Mouse (Mus musculus) C2C12 (cell line): ENCODE data around the gene Nfkbie. TPM values are rescaled to one million over a fixed set of nuclear protein-coding genes. Genes with fewer than 3 reads are reported as not detected.

ENCODE experiments used
- H3K27me3 ChIP-seq: one replicate; pipeline ENCODE4 v1.6.1; 2011; ENCODE audit not compliant: control insufficient read depth, insufficient read depth, insufficient read length
- H3K36me3 ChIP-seq: one replicate; pipeline ENCODE4 v1.6.1; 2011; ENCODE audit not compliant: control insufficient read depth, insufficient read depth
- H3K4me3 ChIP-seq: one replicate; pipeline ENCODE4 v1.5.1; 2011; ENCODE audit warnings: mild to moderate bottlenecking, control low read depth; ENCODE audit not compliant: poor library complexity, insufficient read depth, severe bottlenecking
- H3K79me2 ChIP-seq: one replicate; pipeline ENCODE4 v1.6.1; 2011; ENCODE audit not compliant: control insufficient read depth, insufficient read depth
- H3K79me3 ChIP-seq: one replicate; pipeline ENCODE4 v1.6.1; 2011; ENCODE audit warnings: low read depth, control low read depth
- H3ac ChIP-seq: one replicate; pipeline ENCODE3; 2011; ENCODE audit warnings: low read depth; ENCODE audit not compliant: control insufficient read depth, insufficient read length
- CEBPB ChIP-seq: IDR thresholded peaks from one replicate; pipeline ENCODE4 v1.6.1; 2011; ENCODE audit warnings: low read depth, mild to moderate bottlenecking, control low read depth, moderate library complexity
- CTCF ChIP-seq: IDR thresholded peaks from one replicate; pipeline ENCODE4 v1.5.1; 2011; ENCODE audit not compliant: control insufficient read depth, insufficient read depth, insufficient read length
- FOSL1 ChIP-seq: IDR thresholded peaks from one replicate; pipeline ENCODE4 v1.8.0; 2011; ENCODE audit warnings: mild to moderate bottlenecking, low read length; ENCODE audit not compliant: poor library complexity, insufficient read depth, severe bottlenecking
- MAX ChIP-seq: IDR thresholded peaks from one replicate; pipeline ENCODE4 v1.6.1; 2011; ENCODE audit warnings: mild to moderate bottlenecking, control low read depth
- MYOD1 ChIP-seq: IDR thresholded peaks from one replicate; pipeline ENCODE4 v1.6.1; 2011; ENCODE audit warnings: low read depth; ENCODE audit not compliant: control insufficient read depth, insufficient read length
- MYOG ChIP-seq: IDR thresholded peaks from one replicate; pipeline ENCODE4 v1.6.1; 2011; ENCODE audit not compliant: control insufficient read depth, insufficient read length; ENCODE audit errors: extremely low read depth
- USF1 ChIP-seq: IDR thresholded peaks from one replicate; pipeline ENCODE4 v1.6.1; 2011; ENCODE audit warnings: low read depth, mild to moderate bottlenecking, control low read depth, moderate library complexity
- polyA plus RNA-seq: library from polyadenylated mRNA; unstranded; fragments of >200 nt; fragmentation: generic; extraction: Trizol; gene quantifications from one replicate; pipeline ENCODE4 v1.2.1, GENCODE M21; 2012; ENCODE audit warnings: missing spikeins

The Nfkbie gene
- polyA plus RNA-seq, 1 experiment, result 5.3 TPM

- Histone ChIP-seq H3K79me3 (no peaks in the 10 kb centered on the region), H3K27me3 (no peaks in the 10 kb centered on the region), H3K36me3 (peaks cover 3% of the 10 kb centered on the region), H3K4me3 (no peak overlapping the region), H3ac (no peak overlapping the region), H3K79me2 (no peaks in the 10 kb centered on the region)
- no peak for TF ChIP-seq USF1
- TF ChIP-seq CTCF, result no peak
Measured at GRCm38 (mm10) chr17:45515204-45515726, 40.2 kb upstream of the Nfkbie start.

GRCm38 (mm10) chr17:45515806-45516205 lies 39.7 kb upstream of the Nfkbie start:
- Histone ChIP-seq H3K36me3 (no peaks in the 10 kb centered on the region), H3K79me2 (no peaks in the 10 kb centered on the region), H3K27me3 (no peaks in the 10 kb centered on the region), H3K4me3 (no peak overlapping the region), H3K79me3 (no peaks in the 10 kb centered on the region), H3ac (no peak overlapping the region)
- TF ChIP-seq MYOG, result no peak
- no peak for TF ChIP-seq FOSL1
- no peak for TF ChIP-seq USF1
- no peak for TF ChIP-seq CEBPB
- TF ChIP-seq CTCF, result no peak
- TF ChIP-seq MAX, result no peak
- no peak for TF ChIP-seq MYOD1

- no peaks in the 10 kb centered on the region for H3K36me3 ChIP-seq
- H3K4me3 ChIP-seq, result no peak overlapping the region
- H3K27me3 ChIP-seq, result no peaks in the 10 kb centered on the region
- no peaks in the 10 kb centered on the region for H3K79me3 ChIP-seq
- H3K79me2 ChIP-seq, result no peaks in the 10 kb centered on the region
- H3ac ChIP-seq, result no peak overlapping the region
- TF ChIP-seq MYOG, result no peak
- TF ChIP-seq CTCF, result peak; percentile 30
- TF ChIP-seq MYOD1, result no peak
Measured at GRCm38 (mm10) chr17:45516488-45516887, 39.0 kb upstream of the Nfkbie start.

GRCm38 (mm10) chr17:45517135-45517534 lies 38.4 kb upstream of the Nfkbie start:
- H3K79me3 ChIP-seq, result no peaks in the 10 kb centered on the region
- no peaks in the 10 kb centered on the region for H3K36me3 ChIP-seq
- TF ChIP-seq FOSL1 (no peak), MYOG (no peak), MYOD1 (no peak), MAX (no peak), CTCF (no peak), CEBPB (no peak), USF1 (no peak)
- no peak overlapping the region for H3ac ChIP-seq
- no peaks in the 10 kb centered on the region for H3K79me2 ChIP-seq
- no peak overlapping the region for H3K4me3 ChIP-seq
- no peaks in the 10 kb centered on the region for H3K27me3 ChIP-seq

GRCm38 (mm10) chr17:45517549-45518215 lies 37.8 kb upstream of the Nfkbie start:
- H3K79me2 ChIP-seq, result no peaks in the 10 kb centered on the region
- TF ChIP-seq CTCF, result no peak
- no peaks in the 10 kb centered on the region for H3K36me3 ChIP-seq
- no peak overlapping the region for H3ac ChIP-seq
- no peaks in the 10 kb centered on the region for H3K79me3 ChIP-seq
- no peak overlapping the region for H3K4me3 ChIP-seq
- peaks cover 2% of the 10 kb centered on the region for H3K27me3 ChIP-seq

- no peaks in the 10 kb centered on the region for H3K79me2 ChIP-seq
- no peak overlapping the region for H3K4me3 ChIP-seq
- TF ChIP-seq MYOG (no peak), CEBPB (no peak), MAX (no peak), MYOD1 (no peak), USF1 (no peak), CTCF (no peak), FOSL1 (no peak)
- H3K27me3 ChIP-seq, result peaks cover 11% of the 10 kb centered on the region
- no peaks in the 10 kb centered on the region for H3K79me3 ChIP-seq
- H3K36me3 ChIP-seq, result no peaks in the 10 kb centered on the region
- H3ac ChIP-seq, result no peak overlapping the region
Measured at GRCm38 (mm10) chr17:45518766-45519475, 36.6 kb upstream of the Nfkbie start.
